Mouse (Mus musculus): ENCODE results near the gene Zar1.
"Not testable (repeated sequence)": the region's sequence is repeated elsewhere in the genome, so short reads cannot be mapped to it uniquely, and the experiment has no call there.

Gene Zar1

GRCm38 (mm10) chr5:72580970-72581332, at the start of gene Zar1:
Gene Zar1, minus strand, starts transcription at chr5:72581254.
- not testable (repeated sequence) for DNase-seq (ENCODE audit: low spot score in 2 of 2)

DNA sequence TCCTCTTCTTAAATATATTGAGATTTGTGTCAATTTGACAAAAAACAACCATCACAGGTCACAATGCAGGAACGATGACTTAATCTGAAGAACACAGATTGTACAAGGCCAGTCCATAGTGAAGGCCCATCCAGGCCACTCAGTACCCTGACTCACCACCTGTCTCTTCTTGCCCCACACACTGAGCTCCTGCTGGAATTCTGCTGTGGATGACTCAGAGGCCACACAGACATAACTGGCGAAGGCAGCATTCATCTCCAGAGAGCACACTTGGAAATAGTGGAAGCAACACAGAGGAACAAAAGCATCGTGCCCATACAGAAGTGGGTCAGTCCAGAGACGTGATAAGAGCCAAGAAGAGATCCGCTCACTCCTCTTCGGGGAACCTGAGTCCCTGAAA, 49.0 kb upstream of the Zar1 start:
- DNase-seq (ENCODE audit: low spot score in 2 of 2): peak in 1 of 2 experiments; percentile 26

- no peak for DNase-seq (ENCODE audit: low spot score in 2 of 2)
Measured at GRCm38 (mm10) chr5:72621022-72621421, 40.0 kb upstream of the Zar1 start.

- no peak for DNase-seq (ENCODE audit: low spot score in 2 of 2)
Measured at GRCm38 (mm10) chr5:72617413-72617812, 36.4 kb upstream of the Zar1 start.

DNA sequence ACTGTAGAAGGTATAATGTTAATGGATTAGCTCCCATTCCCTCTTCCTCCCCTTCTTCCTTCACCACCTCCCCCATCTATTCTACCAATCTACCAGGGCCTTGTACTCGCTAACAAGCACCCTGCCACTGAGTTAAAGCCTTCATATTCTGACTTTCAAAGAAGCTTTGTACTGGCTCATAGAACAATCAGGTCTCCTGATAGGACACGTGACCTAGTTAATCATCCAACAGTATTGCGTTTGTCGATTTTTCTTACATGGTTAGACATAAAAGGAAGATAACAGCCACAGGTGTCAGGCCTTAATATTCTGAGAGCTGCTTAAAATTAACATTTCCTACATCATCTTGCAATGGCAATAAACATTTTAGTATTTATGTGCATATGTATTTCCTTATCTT, 22.1 kb upstream of the Zar1 start:
- DNase-seq (ENCODE audit: low spot score in 2 of 2): no peak

DNA sequence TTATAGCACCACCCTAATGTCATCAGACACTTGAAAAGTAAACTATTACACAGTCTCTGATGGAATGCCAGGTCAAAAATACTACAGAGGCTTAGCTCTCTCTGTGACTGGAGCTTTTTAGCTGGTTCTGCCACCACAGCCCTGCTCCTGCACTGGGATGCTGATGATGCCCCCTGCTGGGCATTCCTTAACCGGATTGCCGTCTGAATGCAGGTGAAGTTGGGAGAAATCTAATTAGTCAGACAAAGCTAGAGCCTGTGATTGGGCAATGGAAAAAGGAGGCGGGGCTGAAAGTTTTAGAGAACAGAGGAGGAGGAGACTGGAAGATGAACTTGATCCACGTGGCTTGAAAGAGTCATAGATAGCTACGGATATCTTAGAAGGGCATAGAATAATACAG, 20.0 kb upstream of the Zar1 start:
- peak in 1 of 2 experiments; percentile 64 for DNase-seq (ENCODE audit: low spot score in 2 of 2)

DNA sequence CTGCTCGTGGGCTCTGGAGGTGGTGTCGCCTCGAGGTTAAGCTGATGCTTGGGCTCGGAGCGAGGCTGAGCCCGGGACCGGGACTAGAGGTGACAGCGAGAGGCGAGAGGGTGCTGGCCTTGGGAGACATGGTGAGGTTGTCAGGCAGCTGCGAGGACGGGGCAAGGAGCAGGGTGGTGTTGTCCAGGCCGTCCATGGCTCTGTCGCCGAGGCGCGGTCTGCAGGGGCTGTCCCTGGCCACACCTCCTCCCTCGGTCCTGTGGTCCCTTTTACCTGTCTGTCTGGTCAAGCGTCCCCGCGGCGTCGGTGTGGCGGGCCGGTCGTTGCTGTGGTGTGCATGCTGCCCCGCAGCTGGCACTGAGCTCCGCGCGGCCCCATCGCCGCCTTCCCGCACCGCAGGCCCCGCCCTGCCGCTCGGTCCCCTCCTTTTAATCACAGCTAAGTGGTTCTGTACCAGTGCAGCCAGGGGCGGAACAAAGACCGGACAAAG, 6.2 kb upstream of the Zar1 start, which contains the start of gene Gm5868:
Gene Gm5868 (minus strand): TSS at position 360 of the 490 bp plus-strand sequence.
- no peak for DNase-seq (ENCODE audit: low spot score in 2 of 2)

DNA sequence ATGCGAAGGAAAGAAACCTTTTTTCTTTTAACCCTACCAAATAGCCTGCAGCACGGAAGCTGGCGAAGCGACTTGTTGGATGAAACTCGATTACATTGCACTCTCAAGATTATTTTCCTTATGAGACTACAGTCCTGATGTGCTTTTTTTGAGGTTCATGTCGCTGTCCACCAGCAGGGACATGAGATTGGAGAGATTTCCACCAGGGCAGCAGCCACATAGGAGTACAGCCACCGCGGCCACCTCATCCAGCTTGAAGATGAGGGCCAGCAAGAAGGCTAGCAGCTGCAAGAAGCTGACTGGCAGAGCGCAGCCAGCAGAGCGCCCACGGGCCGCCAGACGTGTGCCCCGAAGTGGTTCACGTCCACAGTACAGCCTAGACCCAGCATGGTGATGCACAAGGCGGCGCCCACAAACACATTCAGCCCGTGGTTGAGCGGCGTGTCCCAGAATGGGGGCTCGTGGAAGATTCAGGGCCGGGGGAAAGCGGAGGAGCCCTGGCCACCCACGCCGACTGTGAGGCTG, 5.7 kb upstream of the Zar1 start:
- DNase-seq (ENCODE audit: low spot score in 2 of 2): not testable (repeated sequence)

DNA sequence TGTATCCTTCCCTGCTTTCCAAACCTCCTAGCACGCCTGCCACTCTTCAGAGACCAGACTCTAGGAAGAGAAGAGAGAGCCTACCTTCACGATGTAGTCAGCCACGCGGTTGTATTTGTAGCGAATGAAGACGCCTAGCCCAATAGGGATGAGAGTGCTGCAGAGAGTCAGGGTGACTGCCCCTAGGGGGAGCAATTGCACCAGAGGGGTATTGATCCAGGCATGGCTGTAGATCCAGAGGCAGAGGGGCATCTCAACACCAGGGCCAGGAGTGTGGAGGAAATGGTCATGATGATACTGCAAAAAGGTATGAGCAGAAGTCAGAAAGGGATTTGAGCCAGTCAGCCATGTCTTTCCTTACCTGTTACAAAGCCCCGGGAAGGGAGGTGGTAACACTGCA, 5.1 kb upstream of the Zar1 start:
- not testable (repeated sequence) for DNase-seq (ENCODE audit: low spot score in 2 of 2)

- DNase-seq (ENCODE audit: low spot score in 2 of 2): not testable (repeated sequence)
Measured at GRCm38 (mm10) chr5:72580088-72580969, 725 bp downstream of the Zar1 start.

DNA sequence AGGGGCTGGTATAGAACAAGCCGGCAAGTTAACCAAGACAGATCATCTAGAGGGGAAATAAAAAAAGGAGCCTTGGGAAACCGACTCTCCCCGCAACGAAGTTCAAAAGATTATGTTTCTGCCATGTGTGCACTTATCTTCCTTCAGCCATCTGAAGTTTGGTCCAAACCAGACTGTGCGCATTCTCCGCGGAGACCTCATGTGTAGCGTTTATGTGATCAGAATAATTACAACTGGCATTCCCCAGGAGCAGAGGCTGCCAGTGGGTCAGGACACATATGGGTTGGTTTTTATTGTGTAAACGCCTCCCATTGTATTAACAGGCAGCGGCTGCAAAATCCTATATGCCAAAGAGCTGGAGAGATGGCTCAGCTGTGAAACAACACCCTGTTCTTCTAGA, 1.5 kb downstream of the Zar1 start:
- DNase-seq (ENCODE audit: low spot score in 2 of 2): not testable (repeated sequence)

GRCm38 (mm10) chr5:72565621-72566020, 15.4 kb downstream of the Zar1 start:
- no peak for DNase-seq (ENCODE audit: low spot score in 2 of 2)

DNA sequence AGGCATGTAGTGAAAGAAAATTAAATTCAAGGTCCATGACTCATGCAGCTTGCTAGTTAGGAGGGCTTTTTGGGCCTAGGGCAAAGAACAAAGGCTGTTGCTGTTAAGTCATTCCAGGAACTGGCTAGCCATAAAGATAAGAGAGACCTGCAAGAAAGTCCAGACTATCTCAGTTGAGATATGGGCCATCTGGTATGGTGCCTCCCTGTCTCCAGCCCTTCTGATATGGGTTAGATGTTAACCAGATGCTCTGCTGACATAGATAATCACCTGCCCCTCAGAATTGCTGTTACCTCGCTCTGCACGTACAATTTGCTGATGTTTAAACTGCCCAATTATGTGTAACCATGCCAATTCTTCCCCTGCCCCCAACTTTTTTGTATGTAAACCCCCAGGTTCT, 17.9 kb downstream of the Zar1 start:
- not testable (repeated sequence) for DNase-seq (ENCODE audit: low spot score in 2 of 2)

DNA sequence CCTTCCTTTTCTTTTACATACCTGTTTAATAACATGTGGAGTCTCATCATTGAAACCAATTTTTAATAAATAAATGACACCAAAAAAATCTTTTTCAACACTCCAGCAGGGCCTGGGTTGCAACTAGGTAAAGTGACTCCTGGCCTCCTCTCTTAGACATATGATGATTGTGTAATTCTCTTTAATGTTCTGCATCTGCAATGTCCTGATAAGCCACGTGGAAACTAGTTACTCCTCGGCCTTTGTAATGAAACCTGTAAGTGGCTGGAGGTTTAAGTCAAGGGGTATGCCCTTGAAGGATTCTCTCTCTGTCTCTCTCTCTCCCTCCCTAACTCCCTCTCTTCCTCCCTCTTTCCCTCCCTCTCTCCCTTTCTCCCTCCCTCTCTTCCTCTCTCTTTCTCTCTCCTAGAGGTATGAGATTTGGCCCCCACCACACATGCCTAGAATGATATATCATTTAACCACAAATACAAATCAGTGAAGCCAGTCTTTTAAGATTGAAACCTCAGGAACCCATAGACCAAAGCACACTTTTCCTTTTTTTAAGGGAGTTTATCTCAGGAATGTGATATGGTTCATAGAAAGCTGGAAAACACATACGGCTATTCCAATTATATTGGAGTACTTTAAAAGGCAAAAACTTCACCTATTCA, 20.0 kb downstream of the Zar1 start:
- DNase-seq (ENCODE audit: low spot score in 2 of 2): no peak

DNA sequence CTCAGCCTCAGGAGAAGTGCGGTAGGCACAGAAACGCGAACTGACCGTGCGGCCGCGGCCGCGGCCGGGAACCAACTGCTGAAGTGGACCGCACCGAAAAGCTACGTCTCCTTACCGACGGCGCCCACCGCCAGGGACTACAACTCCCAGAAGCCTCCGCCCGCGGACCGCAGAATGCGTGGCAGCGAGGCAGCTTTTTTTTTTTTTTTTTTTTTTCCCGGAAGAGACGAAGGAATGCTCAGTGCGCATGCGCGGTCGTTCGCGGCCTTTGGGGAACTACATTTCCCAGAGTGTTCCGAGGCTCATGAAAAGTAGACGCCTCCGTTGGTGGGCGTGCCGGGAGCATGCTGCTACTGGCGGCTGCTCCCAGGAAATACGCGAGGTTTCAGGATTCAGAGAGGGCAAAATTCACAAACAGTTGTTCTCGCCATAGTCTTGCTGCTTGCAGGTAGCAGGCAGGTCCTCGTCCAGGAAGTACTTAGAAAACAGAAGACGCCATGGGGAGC, 21.5 kb downstream of the Zar1 start, which contains the start of gene Nfxl1:
Gene Nfxl1 (minus strand): TSS at position 141 of the 506 bp plus-strand sequence.
- peak; percentile 94 to 97 for DNase-seq (ENCODE audit: low spot score in 2 of 2)

GRCm38 (mm10) chr5:72558716-72559526, 22.1 kb downstream of the Zar1 start:
- peak in 1 of 2 experiments; percentile 44 for DNase-seq (ENCODE audit: low spot score in 2 of 2)

GRCm38 (mm10) chr5:72556245-72556644, 24.8 kb downstream of the Zar1 start:
- no peak for DNase-seq (ENCODE audit: low spot score in 2 of 2)

GRCm38 (mm10) chr5:72551209-72551608, 29.8 kb downstream of the Zar1 start:
- DNase-seq (ENCODE audit: low spot score in 2 of 2): no peak

DNA sequence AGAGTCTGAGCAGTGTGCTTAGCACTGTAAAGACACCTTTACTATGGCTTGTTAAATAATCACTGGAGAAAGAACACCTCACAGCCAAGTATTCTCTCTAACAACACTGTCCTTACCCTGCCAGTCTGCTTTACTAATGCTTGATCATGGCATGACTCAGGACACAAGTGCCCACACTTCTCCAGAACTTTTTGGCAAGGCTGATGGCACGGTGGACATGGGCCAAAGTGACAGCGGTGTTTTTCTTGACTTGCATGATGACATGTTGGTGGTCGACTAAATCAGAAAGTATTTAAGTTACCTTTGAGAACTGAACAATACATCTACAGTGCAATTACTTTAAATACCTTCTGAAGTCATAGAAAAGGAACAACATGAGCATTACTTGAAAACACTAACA, 52.2 kb downstream of the Zar1 start:
- DNase-seq (ENCODE audit: low spot score in 2 of 2): no peak

Measured in urinary bladder, postnatal 4 days (tissue).